Mouse (Mus musculus) megakaryocyte, embryonic 14.5 days (primary cell): ENCODE results near the gene Bclaf1.

ENCODE experiments used
- FLI1 ChIP-seq: IDR thresholded peaks from 2 replicates; pipeline ENCODE4 v1.6.1; 2012; ENCODE audit warnings: low read length, inconsistent platforms, mixed read lengths
- GATA1 ChIP-seq: IDR thresholded peaks from 3 replicates; pipeline ENCODE4 v1.6.1; 2012; ENCODE audit warnings: mixed read lengths, low read length, inconsistent platforms, borderline replicate concordance

DNA sequence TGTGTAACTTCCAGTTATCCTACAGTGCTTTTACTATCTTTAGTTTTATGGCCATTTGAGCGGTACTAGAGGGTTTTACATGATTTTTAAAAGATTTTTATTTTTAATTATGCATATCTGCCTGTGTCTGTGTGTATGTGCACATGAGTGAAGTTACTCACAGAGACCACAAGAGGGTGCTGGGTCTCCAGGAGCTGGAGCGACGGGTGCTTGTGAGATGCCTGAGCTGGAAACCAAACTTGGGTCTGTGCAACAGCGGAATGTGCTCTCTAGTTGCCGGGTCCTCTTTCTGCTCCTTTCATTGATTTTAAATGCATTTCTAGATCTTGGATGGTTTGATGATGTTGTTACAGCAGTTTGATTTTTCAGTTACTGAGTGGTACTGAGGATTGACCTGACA is 59.8 kb downstream of the Bclaf1 start:
- TF ChIP-seq GATA1 (no peak), FLI1 (no peak)
